Mouse (Mus musculus): ENCODE results near the gene Cblc.
"Not testable (repeated sequence)": the region's sequence is repeated elsewhere in the genome, so short reads cannot be mapped to it uniquely, and the experiment has no call there.

The Cblc gene

GRCm38 (mm10) chr7:19818875-19819274 lies 22.3 kb upstream of the Cblc start:
- no peak for DNase-seq (ENCODE audit: low spot score in 2 of 2)

- DNase-seq (ENCODE audit: low spot score in 2 of 2): no peak
Measured at GRCm38 (mm10) chr7:19818440-19818839, 21.8 kb upstream of the Cblc start.

DNA sequence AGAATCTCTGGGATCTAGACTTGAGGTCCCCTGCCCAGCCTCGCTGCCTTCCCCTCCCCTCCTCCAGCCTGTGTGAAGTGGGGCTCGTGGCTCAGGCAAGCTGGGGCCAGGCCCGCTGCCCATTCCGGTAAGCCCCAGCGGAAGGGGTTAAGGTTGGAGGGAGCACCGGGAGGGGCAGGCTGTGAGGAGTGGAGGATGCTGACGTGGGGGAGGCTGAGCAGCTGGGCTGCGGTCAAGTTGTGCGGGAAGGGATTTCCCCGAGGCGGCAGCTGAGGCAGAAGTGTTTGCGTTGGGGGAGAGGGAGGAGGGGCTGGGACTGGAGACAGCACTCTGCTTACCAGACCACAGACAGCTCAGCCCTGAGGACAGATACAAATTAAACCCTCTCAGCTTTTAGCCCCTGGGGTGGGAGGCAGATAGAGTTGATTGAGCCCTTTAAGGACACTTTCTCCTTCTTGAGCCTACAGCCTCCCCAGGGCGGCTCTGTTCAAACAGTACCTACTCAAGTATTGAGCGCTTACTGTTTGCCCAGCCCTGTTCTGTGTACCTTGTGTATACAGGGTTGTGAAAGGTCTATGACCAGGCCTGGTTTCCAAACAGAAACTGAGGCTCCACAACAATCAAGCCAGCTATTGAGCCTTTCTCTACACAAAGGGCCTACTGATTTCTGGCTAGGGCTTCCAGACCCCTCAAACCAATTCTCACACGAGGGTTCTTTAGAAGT lies 20.9 kb upstream of the Cblc start:
- DNase-seq (ENCODE audit: low spot score in 2 of 2): peak; percentile 96 to 98

DNA sequence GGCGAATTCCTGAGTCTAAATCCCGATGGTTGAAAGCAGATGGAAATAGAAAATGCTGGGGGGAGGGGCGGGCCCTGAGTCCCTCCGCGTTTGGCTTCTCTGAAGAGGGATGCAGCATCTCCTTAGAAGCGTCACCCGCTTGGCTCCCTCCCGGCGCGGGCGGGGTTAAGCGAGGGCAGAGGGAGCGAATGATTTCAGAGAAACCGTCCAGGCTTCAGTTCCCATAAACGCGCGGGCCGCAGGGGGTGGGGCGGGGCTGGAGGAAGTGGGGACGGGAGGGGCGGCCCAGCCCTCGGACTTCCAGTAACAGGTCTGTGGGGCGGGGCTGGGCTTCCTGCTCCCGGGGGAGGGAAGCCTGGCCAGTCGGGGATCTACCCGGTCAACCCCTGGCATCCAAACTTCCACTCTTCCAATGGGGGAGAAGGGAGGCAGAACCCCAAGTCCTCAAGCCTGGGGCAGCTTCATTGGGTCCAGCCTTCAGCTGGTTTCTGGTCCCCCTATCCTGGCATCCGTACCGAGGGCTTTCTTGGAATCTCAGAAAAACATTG lies 19.7 kb upstream of the Cblc start:
- peak; percentile 69 to 79 for DNase-seq (ENCODE audit: low spot score in 2 of 2)

- DNase-seq (ENCODE audit: low spot score in 2 of 2): no peak
Measured at GRCm38 (mm10) chr7:19815296-19816223, 19.0 kb upstream of the Cblc start.

- no peak for DNase-seq (ENCODE audit: low spot score in 2 of 2)
Measured at GRCm38 (mm10) chr7:19813579-19814122, 17.0 kb upstream of the Cblc start.

GRCm38 (mm10) chr7:19813161-19813560 lies 16.6 kb upstream of the Cblc start:
- DNase-seq (ENCODE audit: low spot score in 2 of 2): no peak

GRCm38 (mm10) chr7:19811114-19811513 lies 14.5 kb upstream of the Cblc start:
- DNase-seq (ENCODE audit: low spot score in 2 of 2): no peak

GRCm38 (mm10) chr7:19809369-19809768 lies 12.8 kb upstream of the Cblc start:
- no peak for DNase-seq (ENCODE audit: low spot score in 2 of 2)

- DNase-seq (ENCODE audit: low spot score in 2 of 2): no peak
Measured at GRCm38 (mm10) chr7:19806356-19806969, 9.9 kb upstream of the Cblc start.

DNA sequence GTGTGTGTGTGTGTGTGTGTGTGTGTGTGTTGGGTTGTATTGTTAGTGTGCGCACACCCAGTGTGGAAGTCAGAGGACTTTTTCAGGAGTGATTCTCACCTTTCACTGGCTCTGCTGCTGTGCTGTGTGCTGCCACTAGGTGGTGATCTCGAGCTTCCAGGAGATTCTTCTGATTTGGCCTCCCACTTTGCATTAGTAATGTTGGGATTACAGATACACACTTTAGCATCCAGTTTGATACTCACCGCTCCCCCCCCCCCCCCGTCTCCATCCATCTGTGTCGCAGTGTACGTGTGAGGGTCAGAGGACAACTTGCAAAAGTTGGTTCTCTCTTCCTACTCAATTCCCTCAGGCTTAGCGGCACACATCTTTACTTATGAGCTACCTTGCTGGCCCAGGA lies 6.4 kb upstream of the Cblc start:
- peak; percentile 47 to 73 for DNase-seq (ENCODE audit: low spot score in 2 of 2)

- no peak for DNase-seq (ENCODE audit: low spot score in 2 of 2)
Measured at GRCm38 (mm10) chr7:19800764-19801163, 4.2 kb upstream of the Cblc start.

- no peak for DNase-seq (ENCODE audit: low spot score in 2 of 2)
Measured at GRCm38 (mm10) chr7:19796254-19796653, 355 bp downstream of the Cblc start.

- no peak for DNase-seq (ENCODE audit: low spot score in 2 of 2)
Measured at GRCm38 (mm10) chr7:19795236-19795635, 1.4 kb downstream of the Cblc start.

DNA sequence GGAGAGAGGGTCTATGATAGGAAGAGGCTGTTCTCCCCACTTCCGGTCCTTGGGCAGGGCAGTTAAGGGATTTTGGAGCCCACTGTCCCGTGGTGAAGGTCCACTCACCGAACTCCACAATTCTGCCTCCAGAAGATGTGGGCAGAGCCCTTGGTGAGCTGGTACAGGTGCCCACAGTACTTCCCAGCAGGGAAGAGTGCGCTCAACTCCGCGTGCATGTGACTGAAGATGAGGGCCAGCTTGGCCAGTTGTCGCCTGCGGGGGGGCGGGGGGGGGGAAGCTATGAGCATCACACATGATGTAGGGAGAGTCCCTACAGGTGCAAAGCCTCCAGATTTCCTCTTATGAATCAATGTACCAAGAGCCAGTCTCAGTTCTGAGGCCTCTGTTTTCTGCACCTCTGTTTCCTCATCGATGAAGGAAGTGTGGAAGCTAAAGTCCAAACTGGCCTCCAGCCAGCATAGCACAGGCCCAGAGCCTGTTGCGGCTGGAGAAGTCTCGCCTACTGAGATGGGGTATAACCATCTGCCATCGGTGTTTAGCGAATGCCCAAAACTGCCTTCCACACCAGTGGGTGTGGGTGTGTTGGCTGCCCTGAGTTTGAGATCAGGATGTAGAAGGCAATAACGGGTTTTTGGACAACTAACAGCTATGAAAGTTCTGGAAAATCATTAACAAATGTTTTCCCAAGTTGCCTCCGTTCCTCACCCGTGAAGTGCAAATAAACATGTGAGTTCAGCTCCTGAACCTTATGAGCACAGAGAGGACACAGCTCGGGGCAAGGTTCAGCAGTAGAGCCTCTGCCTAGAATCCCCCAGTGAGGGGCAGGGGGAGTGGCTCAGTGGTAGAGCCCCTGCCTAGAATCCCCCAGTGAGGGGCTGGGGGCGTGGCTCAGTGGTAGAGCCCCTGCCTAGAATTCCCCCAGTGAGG lies 3.6 kb downstream of the Cblc start:
- DNase-seq (ENCODE audit: low spot score in 2 of 2): no peak

GRCm38 (mm10) chr7:19791504-19791903 lies 5.1 kb downstream of the Cblc start:
- DNase-seq (ENCODE audit: low spot score in 2 of 2): not testable (repeated sequence)

DNA sequence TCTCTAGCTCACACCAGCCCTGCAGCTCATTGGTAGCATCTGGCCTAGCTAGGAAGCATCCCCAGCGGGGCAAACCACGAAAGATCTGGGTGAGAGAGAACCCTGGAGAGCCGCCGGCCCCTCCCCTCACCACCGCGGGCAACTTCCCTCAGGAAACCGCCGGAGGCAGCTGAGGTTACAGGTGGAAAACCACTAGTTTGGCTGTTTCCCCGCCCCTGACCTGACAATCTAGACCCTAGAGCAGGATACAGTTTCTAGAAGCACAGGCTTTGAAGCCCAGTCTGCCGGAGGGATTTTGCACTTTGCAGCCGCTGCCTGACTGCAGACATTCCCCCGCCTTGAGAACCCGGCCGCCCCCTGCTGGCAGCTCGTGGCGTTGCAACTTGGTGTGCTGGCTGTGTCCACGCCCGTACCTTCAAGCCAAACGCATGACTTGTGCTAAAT lies 6.7 kb downstream of the Cblc start:
- DNase-seq (ENCODE audit: low spot score in 2 of 2): peak; percentile 73 to 84

DNA sequence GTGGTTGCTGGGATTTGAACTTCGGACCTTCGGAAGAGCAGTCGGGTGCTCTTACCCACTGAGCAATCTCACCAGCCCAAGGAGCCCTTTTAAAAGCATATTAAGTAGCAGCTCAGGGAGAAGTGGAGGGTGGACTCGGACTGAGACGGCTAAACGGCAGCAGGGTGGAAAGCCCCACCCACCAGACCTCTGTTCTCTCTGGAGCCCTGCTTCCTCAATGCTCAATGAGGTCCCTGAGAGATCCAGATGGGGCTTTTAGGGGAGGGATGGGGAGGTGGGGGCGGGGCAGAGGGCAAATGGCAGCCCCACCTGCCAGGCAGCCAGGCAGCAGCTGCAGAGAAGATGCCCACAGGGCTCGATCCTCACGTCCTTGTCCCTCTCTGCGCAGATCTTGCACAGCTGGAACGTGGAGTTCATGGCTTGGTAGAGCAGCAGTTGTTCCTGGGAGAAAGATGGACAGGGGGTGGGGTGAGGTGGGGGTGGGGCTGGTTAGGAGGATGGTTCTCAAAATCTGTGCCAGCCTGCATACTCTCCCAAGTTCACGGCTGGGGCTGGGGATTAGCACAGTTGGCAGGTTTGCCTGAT lies 10.6 kb downstream of the Cblc start:
- DNase-seq (ENCODE audit: low spot score in 2 of 2): no peak

GRCm38 (mm10) chr7:19784764-19785535 lies 11.7 kb downstream of the Cblc start:
- DNase-seq (ENCODE audit: low spot score in 2 of 2): no peak

DNA sequence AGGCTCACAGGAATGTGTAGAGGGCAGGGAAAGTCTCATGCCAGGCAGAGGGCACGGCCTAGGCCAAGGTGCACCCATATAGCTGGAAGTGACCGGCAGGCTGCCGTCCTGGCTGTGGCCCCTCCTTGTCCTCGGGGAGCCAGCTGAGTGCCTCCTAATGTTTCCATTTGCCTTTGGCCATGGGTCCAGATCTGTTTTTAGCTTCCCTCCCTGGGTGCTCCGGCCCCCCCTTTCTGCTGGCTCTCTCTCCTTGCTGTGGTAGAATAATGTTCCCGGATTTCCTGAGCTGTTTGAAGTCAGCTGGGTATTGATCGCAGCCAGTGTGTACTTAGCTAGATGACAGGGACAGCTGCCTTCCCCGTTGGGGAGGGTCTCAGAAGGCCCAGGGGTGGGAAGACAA lies 13.0 kb downstream of the Cblc start:
- DNase-seq (ENCODE audit: low spot score in 2 of 2): no peak

Data from natural killer cell, adult 2 months (primary cell).